Mouse (Mus musculus): ENCODE measurements around the gene Gm37240. TPM values are rescaled to one million over a fixed set of nuclear protein-coding genes. Genes with fewer than 3 reads are reported as not detected.

Gene Gm37240
- polyA plus RNA-seq, 1 experiment from 2014 or later: 1.1 TPM

- H3K9ac ChIP-seq (ENCODE audit: low read length): no peak overlapping the region
- H3K27me3 ChIP-seq (replicated peaks; ENCODE audit: control insufficient read depth, insufficient read depth, low read length): peaks cover 6% of the 10 kb centered on the region
- ATAC-seq (no peak), DNase-seq (ENCODE audit: low spot score) (no peak)
- no peaks in the 10 kb centered on the region for H3K9me3 ChIP-seq (replicated peaks; ENCODE audit: control insufficient read depth, low read length)
- peaks cover 8% of the 10 kb centered on the region for H3K4me1 ChIP-seq (ENCODE audit: control insufficient read depth, insufficient read depth, low read length)
- H3K27ac ChIP-seq (ENCODE audit: low read depth, low read length): no peak overlapping the region
- H3K36me3 ChIP-seq (ENCODE audit: control insufficient read depth, insufficient read depth, low read length): no peaks in the 10 kb centered on the region
- WGBS: 88% methylated on average over 3 of the region's 3 CpGs
- no peak overlapping the region for H3K4me3 ChIP-seq (ENCODE audit: low read depth, low read length)
- H3K4me2 ChIP-seq (ENCODE audit: low read length): no peak overlapping the region
These were observed 1218.4 kb downstream of the Gm37240 start for GRCm38 (mm10) chr3:84668957-84669356.

- Histone ChIP-seq H3K27ac (ENCODE audit: low read depth, low read length) (no peak overlapping the region), H3K4me2 (ENCODE audit: low read length) (peak overlapping the region; percentile 47), H3K27me3 (replicated peaks; ENCODE audit: control insufficient read depth, insufficient read depth, low read length) (peaks cover 6% of the 10 kb centered on the region), H3K36me3 (ENCODE audit: control insufficient read depth, insufficient read depth, low read length) (no peaks in the 10 kb centered on the region), H3K9me3 (replicated peaks; ENCODE audit: control insufficient read depth, low read length) (no peaks in the 10 kb centered on the region), H3K4me3 (ENCODE audit: low read depth, low read length) (peak overlapping the region; percentile 7), H3K4me1 (ENCODE audit: control insufficient read depth, insufficient read depth, low read length) (peaks cover 8% of the 10 kb centered on the region), H3K9ac (ENCODE audit: low read length) (peak overlapping the region; percentile 26; the same call in 1 of the 2 replicates)
- peak; percentile 37 for DNase-seq (ENCODE audit: low spot score)
- ATAC-seq: peak; percentile 58
- WGBS: 5% methylated on average over 21 of the region's 21 CpGs
These were observed 1221.9 kb downstream of the Gm37240 start for GRCm38 (mm10) chr3:84665255-84666073.

- Histone ChIP-seq H3K4me2 (ENCODE audit: low read length) (no peak overlapping the region), H3K4me1 (ENCODE audit: control insufficient read depth, insufficient read depth, low read length) (peaks cover 8% of the 10 kb centered on the region), H3K27ac (ENCODE audit: low read depth, low read length) (no peak overlapping the region), H3K9me3 (replicated peaks; ENCODE audit: control insufficient read depth, low read length) (no peaks in the 10 kb centered on the region), H3K9ac (ENCODE audit: low read length) (no peak overlapping the region), H3K27me3 (replicated peaks; ENCODE audit: control insufficient read depth, insufficient read depth, low read length) (peaks cover 6% of the 10 kb centered on the region), H3K36me3 (ENCODE audit: control insufficient read depth, insufficient read depth, low read length) (no peaks in the 10 kb centered on the region), H3K4me3 (ENCODE audit: low read depth, low read length) (no peak overlapping the region)
- ATAC-seq (no peak), DNase-seq (ENCODE audit: low spot score) (no peak)
- 63% methylated on average over 8 of the region's 8 CpGs for WGBS
These were observed 1222.6 kb downstream of the Gm37240 start for GRCm38 (mm10) chr3:84664686-84665085.

- H3K27ac ChIP-seq (ENCODE audit: low read depth, low read length): no peak overlapping the region
- no peak overlapping the region for H3K4me2 ChIP-seq (ENCODE audit: low read length)
- peaks cover 8% of the 10 kb centered on the region for H3K4me1 ChIP-seq (ENCODE audit: control insufficient read depth, insufficient read depth, low read length)
- ATAC-seq: no peak
- H3K27me3 ChIP-seq (replicated peaks; ENCODE audit: control insufficient read depth, insufficient read depth, low read length): peaks cover 6% of the 10 kb centered on the region
- WGBS: 84% methylated on average over 4 of the region's 4 CpGs
- DNase-seq (ENCODE audit: low spot score): no peak
- no peak overlapping the region for H3K4me3 ChIP-seq (ENCODE audit: low read depth, low read length)
- no peaks in the 10 kb centered on the region for H3K9me3 ChIP-seq (replicated peaks; ENCODE audit: control insufficient read depth, low read length)
- no peaks in the 10 kb centered on the region for H3K36me3 ChIP-seq (ENCODE audit: control insufficient read depth, insufficient read depth, low read length)
- no peak overlapping the region for H3K9ac ChIP-seq (ENCODE audit: low read length)
These were observed 1223.5 kb downstream of the Gm37240 start for GRCm38 (mm10) chr3:84663858-84664257.

- Histone ChIP-seq H3K4me1 (ENCODE audit: control insufficient read depth, insufficient read depth, low read length) (peaks cover 8% of the 10 kb centered on the region), H3K4me3 (ENCODE audit: low read depth, low read length) (no peak overlapping the region), H3K9me3 (replicated peaks; ENCODE audit: control insufficient read depth, low read length) (no peaks in the 10 kb centered on the region), H3K36me3 (ENCODE audit: control insufficient read depth, insufficient read depth, low read length) (no peaks in the 10 kb centered on the region), H3K4me2 (ENCODE audit: low read length) (no peak overlapping the region), H3K9ac (ENCODE audit: low read length) (no peak overlapping the region), H3K27ac (ENCODE audit: low read depth, low read length) (no peak overlapping the region), H3K27me3 (replicated peaks; ENCODE audit: control insufficient read depth, insufficient read depth, low read length) (peaks cover 6% of the 10 kb centered on the region)
- DNase-seq (ENCODE audit: low spot score) (no peak), ATAC-seq (no peak)
- 88% methylated on average over 12 of the region's 12 CpGs for WGBS
These were observed 1224.2 kb downstream of the Gm37240 start for GRCm38 (mm10) chr3:84663079-84663478.

GRCm38 (mm10) chr3:84660380-84660779 is 1226.9 kb downstream of the Gm37240 start:
- Histone ChIP-seq H3K36me3 (ENCODE audit: control insufficient read depth, insufficient read depth, low read length) (no peaks in the 10 kb centered on the region), H3K4me3 (ENCODE audit: low read depth, low read length) (no peak overlapping the region), H3K4me2 (ENCODE audit: low read length) (no peak overlapping the region), H3K27ac (ENCODE audit: low read depth, low read length) (no peak overlapping the region), H3K9ac (ENCODE audit: low read length) (no peak overlapping the region), H3K9me3 (replicated peaks; ENCODE audit: control insufficient read depth, low read length) (no peaks in the 10 kb centered on the region), H3K27me3 (replicated peaks; ENCODE audit: control insufficient read depth, insufficient read depth, low read length) (peaks cover 4% of the 10 kb centered on the region), H3K4me1 (ENCODE audit: control insufficient read depth, insufficient read depth, low read length) (peaks cover under 1% of the 10 kb centered on the region; the same call in 1 of the 2 replicates)
- DNase-seq (ENCODE audit: low spot score) (no peak), ATAC-seq (no peak)
- 98% methylated on average over 2 of the region's 2 CpGs for WGBS

GRCm38 (mm10) chr3:84658872-84659271 is 1228.4 kb downstream of the Gm37240 start:
- H3K27me3 ChIP-seq (replicated peaks; ENCODE audit: control insufficient read depth, insufficient read depth, low read length): no peaks in the 10 kb centered on the region
- no peaks in the 10 kb centered on the region for H3K9me3 ChIP-seq (replicated peaks; ENCODE audit: control insufficient read depth, low read length)
- H3K4me3 ChIP-seq (ENCODE audit: low read depth, low read length): no peak overlapping the region
- no peak for DNase-seq (ENCODE audit: low spot score)
- no peak for ATAC-seq
- H3K4me2 ChIP-seq (ENCODE audit: low read length): no peak overlapping the region
- no peaks in the 10 kb centered on the region for H3K36me3 ChIP-seq (ENCODE audit: control insufficient read depth, insufficient read depth, low read length)
- H3K27ac ChIP-seq (ENCODE audit: low read depth, low read length): no peak overlapping the region
- WGBS: 97% methylated on average over 2 of the region's 2 CpGs
- H3K9ac ChIP-seq (ENCODE audit: low read length): no peak overlapping the region
- peaks cover 16% of the 10 kb centered on the region for H3K4me1 ChIP-seq (ENCODE audit: control insufficient read depth, insufficient read depth, low read length)

GRCm38 (mm10) chr3:84658017-84658416 is 1229.3 kb downstream of the Gm37240 start:
- no peaks in the 10 kb centered on the region for H3K36me3 ChIP-seq (ENCODE audit: control insufficient read depth, insufficient read depth, low read length)
- DNase-seq (ENCODE audit: low spot score) (no peak), ATAC-seq (no peak)
- no peaks in the 10 kb centered on the region for H3K27me3 ChIP-seq (replicated peaks; ENCODE audit: control insufficient read depth, insufficient read depth, low read length)
- no peaks in the 10 kb centered on the region for H3K9me3 ChIP-seq (replicated peaks; ENCODE audit: control insufficient read depth, low read length)
- H3K4me3 ChIP-seq (ENCODE audit: low read depth, low read length): no peak overlapping the region
- no peak overlapping the region for H3K9ac ChIP-seq (ENCODE audit: low read length)
- 88% methylated on average over 7 of the region's 7 CpGs for WGBS
- no peak overlapping the region for H3K4me2 ChIP-seq (ENCODE audit: low read length)
- H3K27ac ChIP-seq (ENCODE audit: low read depth, low read length): no peak overlapping the region
- H3K4me1 ChIP-seq (ENCODE audit: control insufficient read depth, insufficient read depth, low read length): peaks cover 16% of the 10 kb centered on the region

- Histone ChIP-seq H3K4me3 (ENCODE audit: low read depth, low read length) (no peak overlapping the region), H3K36me3 (ENCODE audit: control insufficient read depth, insufficient read depth, low read length) (no peaks in the 10 kb centered on the region), H3K4me1 (ENCODE audit: control insufficient read depth, insufficient read depth, low read length) (peaks cover 16% of the 10 kb centered on the region), H3K9ac (ENCODE audit: low read length) (no peak overlapping the region), H3K4me2 (ENCODE audit: low read length) (no peak overlapping the region), H3K27me3 (replicated peaks; ENCODE audit: control insufficient read depth, insufficient read depth, low read length) (no peaks in the 10 kb centered on the region), H3K27ac (ENCODE audit: low read depth, low read length) (no peak overlapping the region), H3K9me3 (replicated peaks; ENCODE audit: control insufficient read depth, low read length) (no peaks in the 10 kb centered on the region)
- ATAC-seq: no peak
- WGBS: 65% methylated on average over 6 of the region's 6 CpGs
- no peak for DNase-seq (ENCODE audit: low spot score)
These were observed 1230.1 kb downstream of the Gm37240 start for GRCm38 (mm10) chr3:84657240-84657639.
